Mouse (Mus musculus): ENCODE data around the gene Hspd1. TPM values are rescaled to one million over a fixed set of nuclear protein-coding genes. Genes with fewer than 3 reads are reported as not detected.
A peak's percentile ranks its signal among the peaks of the same experiment; 100 is the strongest.

The Hspd1 gene
- polyA plus RNA-seq, 1 experiment from 2014 or later = 346 TPM

- Histone ChIP-seq H3K27ac (no peak overlapping the region), H3K36me3 (peaks cover 1% of the 10 kb centered on the region; the same call in 1 of the 2 replicates), H3K9ac (peak overlapping the region; percentile 66; the same call in 1 of the 2 replicates), H3K4me2 (replicated peaks) (peak overlapping the region; percentile 60), H3K9me3 (no peaks in the 10 kb centered on the region), H3K4me3 (peak overlapping the region; percentile 95), H3K4me1 (peaks cover 10% of the 10 kb centered on the region), H3K27me3 (no peaks in the 10 kb centered on the region)
- no peak for ATAC-seq (ENCODE audit: low FRiP score, low read depth)
- 85% methylated on average over 1 of the region's 1 CpGs for WGBS
Measured at GRCm38 (mm10) chr1:55027966-55028365, 60.1 kb downstream of the Hspd1 start.

Other genes with a start within 250 kb of the Hspd1 start
- 20.3 and 23.0 TPM in 2 replicates for gene Ankrd44, start 161.9 kb downstream of the Hspd1 start, polyA plus RNA-seq (2015; fragmentation: Nextera tagmentation; extraction: Ambion mirVana)
- 385 and 392 TPM in 2 replicates for gene Sf3b1, start 60.8 kb downstream of the Hspd1 start, polyA plus RNA-seq (2015; fragmentation: Nextera tagmentation; extraction: Ambion mirVana)
- gene Coq10b, start 35.5 kb downstream of the Hspd1 start, polyA plus RNA-seq (2015; fragmentation: Nextera tagmentation; extraction: Ambion mirVana) = 22.1 TPM in 2 replicates
- 382 and 414 TPM in 2 replicates for gene Hspe1, start 111 bp downstream of the Hspd1 start, polyA plus RNA-seq (2015; fragmentation: Nextera tagmentation; extraction: Ambion mirVana)
- 158 and 171 TPM in 2 replicates for gene Mob4, start 43.0 kb upstream of the Hspd1 start, polyA plus RNA-seq (2015; fragmentation: Nextera tagmentation; extraction: Ambion mirVana)
- gene Rftn2, start 138.5 kb upstream of the Hspd1 start, polyA plus RNA-seq (2015; fragmentation: Nextera tagmentation; extraction: Ambion mirVana) = 34.5 and 37.0 TPM in 2 replicates
- 2.5 and 2.7 TPM in 2 replicates for gene Mars2, start 148.9 kb upstream of the Hspd1 start, polyA plus RNA-seq (2015; fragmentation: Nextera tagmentation; extraction: Ambion mirVana)